Mouse (Mus musculus): ENCODE results near the gene Atxn2.
"Not testable (repeated sequence)": the region's sequence is repeated elsewhere in the genome, so short reads cannot be mapped to it uniquely, and the experiment has no call there.

The Atxn2 gene

DNA sequence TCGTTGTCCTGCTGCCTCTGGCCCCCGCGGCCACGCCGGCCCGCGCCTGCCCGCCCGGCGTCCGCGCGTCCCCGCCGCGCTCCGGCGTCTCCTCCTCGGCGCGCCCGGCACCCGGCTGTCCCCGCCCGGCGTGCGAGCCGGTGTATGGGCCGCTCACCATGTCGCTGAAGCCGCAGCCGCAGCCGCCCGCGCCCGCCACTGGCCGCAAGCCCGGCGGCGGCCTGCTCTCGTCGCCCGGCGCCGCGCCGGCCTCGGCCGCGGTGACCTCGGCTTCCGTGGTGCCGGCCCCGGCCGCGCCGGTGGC lies 743 bp downstream of the Atxn2 start:
- DNase-seq (ENCODE audit: low spot score) = no peak

DNA sequence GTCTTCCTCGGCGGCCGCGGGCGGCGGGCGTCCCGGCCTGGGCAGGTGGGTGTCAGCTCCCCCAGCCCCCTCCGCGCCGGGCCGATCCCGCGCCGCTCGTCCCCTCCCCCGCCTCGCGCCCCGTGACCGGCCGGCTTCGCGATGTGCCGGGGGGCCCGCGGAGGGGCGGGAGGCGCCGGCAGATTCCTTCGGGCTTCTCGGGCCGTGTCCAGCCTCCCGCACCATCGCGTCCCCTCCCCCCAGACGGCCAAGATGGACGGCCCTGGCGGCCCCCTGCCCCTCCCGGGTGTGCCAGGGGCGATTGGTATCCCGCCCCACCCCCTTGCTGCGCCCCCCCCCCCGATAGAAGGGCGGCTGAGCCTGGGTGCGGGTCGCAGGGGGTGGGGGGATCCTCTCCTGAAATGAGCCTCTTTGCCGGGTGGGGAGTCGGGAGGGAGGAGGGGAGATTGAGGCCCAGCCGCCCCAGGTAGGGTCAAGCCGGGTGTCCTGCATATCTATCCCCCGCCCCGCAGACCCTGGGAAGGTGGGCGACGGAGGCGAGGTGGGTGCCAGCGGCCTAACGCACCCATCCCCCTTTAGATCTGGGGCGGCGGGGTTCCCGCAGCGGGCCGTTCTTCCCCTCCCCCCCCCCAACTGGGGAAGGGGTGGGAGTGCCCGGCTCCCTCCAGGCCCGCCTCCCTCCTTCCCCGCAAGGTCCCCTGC lies 1.2 kb downstream of the Atxn2 start:
- peak; percentile 25 for DNase-seq (ENCODE audit: low spot score)

- DNase-seq (ENCODE audit: low spot score) = peak; percentile 18
Observed at GRCm38 (mm10) chr5:121712934-121713538, 1.9 kb downstream of the Atxn2 start.

DNA sequence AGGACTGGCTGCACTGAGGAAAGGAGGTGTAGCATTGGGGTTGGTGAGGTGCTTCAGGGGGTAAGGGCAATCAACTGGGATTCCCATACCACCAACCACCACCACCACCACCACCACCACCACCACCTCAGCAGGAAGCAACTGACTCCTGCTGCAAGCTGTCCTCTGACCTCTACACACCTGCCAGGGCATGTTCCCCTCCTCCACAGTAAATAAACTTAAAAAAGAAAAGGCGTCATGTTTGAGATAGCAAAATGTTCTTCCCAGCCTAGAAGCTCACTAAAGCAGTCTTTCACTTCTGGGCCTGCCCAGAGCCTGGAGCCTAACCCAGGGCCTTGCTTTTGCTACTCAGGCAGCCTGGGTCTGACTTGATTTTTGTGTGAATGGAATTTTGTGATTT lies 3.2 kb downstream of the Atxn2 start:
- no peak for DNase-seq (ENCODE audit: low spot score)

GRCm38 (mm10) chr5:121714928-121715327 lies 3.8 kb downstream of the Atxn2 start:
- no peak for DNase-seq (ENCODE audit: low spot score)

GRCm38 (mm10) chr5:121718462-121718861 lies 7.3 kb downstream of the Atxn2 start:
- DNase-seq (ENCODE audit: low spot score) = no peak

- no peak for DNase-seq (ENCODE audit: low spot score)
Observed at GRCm38 (mm10) chr5:121720888-121721585, 9.9 kb downstream of the Atxn2 start.

- DNase-seq (ENCODE audit: low spot score) = no peak
Observed at GRCm38 (mm10) chr5:121721841-121722240, 10.7 kb downstream of the Atxn2 start.

DNA sequence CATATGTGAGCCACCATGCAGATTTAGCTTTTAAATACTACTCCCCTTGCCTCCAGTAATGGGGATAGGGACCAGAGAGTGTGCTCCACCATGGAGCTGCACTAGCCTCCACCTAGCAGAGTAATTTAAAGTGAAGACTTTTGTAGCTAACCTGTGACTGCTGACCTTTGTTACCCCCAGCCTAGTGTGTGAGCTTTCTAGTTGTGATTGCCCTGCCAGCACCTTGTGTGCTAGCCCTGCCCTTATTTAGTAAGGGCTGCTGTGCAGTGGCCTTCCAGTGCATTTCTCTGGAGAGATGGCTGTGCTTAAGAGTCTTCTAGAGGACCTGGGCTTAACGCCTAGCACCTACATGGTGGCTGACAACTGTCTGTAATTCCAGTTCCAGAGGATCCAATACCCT lies 13.5 kb downstream of the Atxn2 start:
- no peak for DNase-seq (ENCODE audit: low spot score)

DNA sequence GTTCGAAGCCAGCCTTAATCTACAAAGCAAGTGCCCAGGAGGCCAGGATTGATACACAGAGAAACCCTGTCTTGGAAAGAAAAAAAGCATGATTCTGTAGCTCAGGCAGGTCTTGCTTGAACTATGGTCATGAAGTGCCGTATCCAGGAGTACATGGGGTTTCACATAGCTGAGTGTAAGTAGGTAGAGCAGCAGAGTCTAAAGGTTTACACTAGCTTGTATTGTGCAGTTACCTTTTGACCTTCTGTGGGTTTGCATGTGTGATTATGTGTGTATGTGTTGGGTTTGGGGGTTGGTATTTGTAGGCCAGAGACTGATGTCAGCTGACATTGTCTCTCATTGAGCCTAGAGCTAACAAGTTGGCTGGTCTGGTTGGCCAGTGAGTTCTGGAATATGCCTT lies 18.9 kb downstream of the Atxn2 start:
- DNase-seq (ENCODE audit: low spot score) = no peak

DNA sequence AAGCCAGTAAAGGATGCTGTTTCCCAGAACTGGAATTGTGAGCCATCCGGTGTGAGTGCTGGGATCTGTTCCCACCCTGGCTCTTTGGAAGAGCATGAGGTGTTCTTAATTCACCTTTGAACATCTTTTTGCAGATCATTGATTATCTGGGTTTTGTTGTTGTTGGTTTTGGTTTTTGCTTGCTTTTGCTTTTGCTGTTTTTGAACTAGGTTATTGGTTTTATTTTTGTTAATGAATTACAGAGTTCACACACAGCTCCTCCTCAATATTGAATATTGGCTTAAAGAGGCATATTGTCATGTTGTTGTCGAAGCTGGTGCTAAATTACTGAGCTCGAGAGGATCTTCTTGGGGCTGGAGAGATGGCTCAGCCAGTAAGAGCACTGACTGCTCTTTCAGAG lies 25.5 kb downstream of the Atxn2 start:
- DNase-seq (ENCODE audit: low spot score) = no peak

DNA sequence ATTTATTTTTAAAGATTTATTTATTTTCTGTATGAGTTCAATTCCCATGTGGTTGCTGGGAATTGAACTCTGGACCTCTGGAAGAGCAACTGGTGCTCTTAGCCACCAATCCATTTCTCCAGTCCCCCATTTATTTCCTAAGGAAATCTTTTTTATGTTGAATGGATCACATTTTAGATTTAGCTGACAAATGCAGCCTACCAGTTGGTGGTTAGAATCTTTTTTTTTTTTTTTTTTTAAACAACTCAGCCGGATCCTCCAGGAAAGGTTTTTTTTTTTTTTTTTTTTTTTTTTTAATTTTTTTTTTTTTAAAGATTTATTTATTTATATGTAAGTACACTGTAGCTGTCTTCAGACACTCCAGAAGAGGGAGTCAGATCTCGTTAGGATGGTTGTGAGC lies 27.0 kb downstream of the Atxn2 start:
- DNase-seq (ENCODE audit: low spot score) = not testable (repeated sequence)

- DNase-seq (ENCODE audit: low spot score) = no peak
Observed at GRCm38 (mm10) chr5:121738576-121739191, 27.5 kb downstream of the Atxn2 start.

DNA sequence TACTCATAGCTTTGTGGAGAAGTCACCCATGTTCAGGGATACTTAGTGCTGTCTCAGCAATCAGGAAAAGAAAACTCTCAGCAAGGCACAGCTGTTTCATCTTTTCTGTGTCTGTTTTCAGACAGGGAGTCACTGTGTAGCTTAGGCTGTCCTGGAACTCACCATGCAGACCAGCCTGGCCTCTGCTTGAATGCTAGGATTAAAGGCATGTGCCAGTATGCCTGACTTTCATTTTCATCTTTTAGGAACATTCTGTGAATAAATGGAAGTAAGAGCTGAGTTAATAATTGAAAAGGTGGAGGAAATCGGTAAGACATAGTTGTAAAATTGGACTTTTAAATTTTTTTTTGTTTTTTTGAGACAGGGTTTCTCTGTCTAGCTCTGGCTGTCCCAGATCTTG lies 29.4 kb downstream of the Atxn2 start:
- no peak for DNase-seq (ENCODE audit: low spot score)

- no peak for DNase-seq (ENCODE audit: low spot score)
Observed at GRCm38 (mm10) chr5:121742915-121743314, 31.8 kb downstream of the Atxn2 start.

DNA sequence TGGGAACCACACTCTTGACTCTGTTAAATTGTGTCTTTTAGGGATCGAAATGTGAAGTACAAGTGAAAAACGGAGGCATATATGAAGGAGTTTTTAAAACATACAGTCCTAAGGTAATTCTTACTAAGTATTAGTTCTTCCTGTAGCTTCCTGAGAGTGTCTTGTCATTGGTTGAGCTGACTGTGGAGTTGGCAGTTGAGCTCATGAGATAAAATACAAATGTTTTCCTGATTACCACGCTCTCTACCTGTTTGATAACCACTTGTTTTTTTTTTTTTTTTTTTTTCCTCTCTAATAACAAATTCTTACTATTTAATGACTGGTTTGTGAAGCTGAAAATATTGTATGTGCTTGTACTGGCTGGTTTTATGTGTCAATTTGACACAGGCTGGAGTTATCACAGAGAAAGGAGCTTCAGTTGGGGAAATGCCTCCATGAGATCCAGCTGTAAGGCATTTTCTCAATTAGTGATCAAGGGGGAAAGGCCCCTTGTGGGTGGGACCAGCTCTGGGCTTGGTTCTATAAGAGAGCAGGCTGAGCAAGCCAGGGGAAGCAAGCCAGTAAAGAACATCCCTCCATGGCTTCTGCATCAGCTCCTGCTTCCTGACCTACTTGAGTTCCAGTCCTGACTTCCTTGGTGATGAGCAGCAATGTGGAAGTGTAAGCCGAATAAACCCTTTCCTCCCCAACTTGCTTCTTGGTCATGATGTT lies 36.9 kb downstream of the Atxn2 start:
- DNase-seq (ENCODE audit: low spot score) = not testable (repeated sequence)

GRCm38 (mm10) chr5:121749633-121750032 lies 38.5 kb downstream of the Atxn2 start:
- DNase-seq (ENCODE audit: low spot score) = no peak

- DNase-seq (ENCODE audit: low spot score) = no peak
Observed at GRCm38 (mm10) chr5:121757900-121758299, 46.8 kb downstream of the Atxn2 start.

DNA sequence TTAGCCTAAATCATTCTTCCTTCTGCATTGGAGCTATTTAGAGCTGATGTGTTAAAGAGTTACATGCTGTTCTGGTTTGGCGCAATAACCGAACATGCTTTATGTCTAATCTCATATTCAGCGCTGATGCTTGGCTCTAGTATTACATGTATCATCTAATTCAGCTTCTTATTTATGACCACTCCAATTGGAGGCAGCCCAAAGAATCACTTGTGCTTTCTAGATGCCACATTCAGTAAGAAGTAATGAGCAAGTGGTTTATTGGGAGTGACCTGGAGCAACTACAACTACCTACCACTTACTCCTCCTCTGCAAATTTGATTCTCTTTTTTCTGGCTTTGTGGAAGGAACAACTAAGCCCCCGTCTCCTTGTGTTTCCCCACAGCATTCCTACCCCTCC lies 47.2 kb downstream of the Atxn2 start:
- no peak for DNase-seq (ENCODE audit: low spot score)

GRCm38 (mm10) chr5:121759921-121760320 lies 48.8 kb downstream of the Atxn2 start:
- no peak for DNase-seq (ENCODE audit: low spot score)

GRCm38 (mm10) chr5:121761459-121761858 lies 50.3 kb downstream of the Atxn2 start:
- DNase-seq (ENCODE audit: low spot score) = no peak

DNA sequence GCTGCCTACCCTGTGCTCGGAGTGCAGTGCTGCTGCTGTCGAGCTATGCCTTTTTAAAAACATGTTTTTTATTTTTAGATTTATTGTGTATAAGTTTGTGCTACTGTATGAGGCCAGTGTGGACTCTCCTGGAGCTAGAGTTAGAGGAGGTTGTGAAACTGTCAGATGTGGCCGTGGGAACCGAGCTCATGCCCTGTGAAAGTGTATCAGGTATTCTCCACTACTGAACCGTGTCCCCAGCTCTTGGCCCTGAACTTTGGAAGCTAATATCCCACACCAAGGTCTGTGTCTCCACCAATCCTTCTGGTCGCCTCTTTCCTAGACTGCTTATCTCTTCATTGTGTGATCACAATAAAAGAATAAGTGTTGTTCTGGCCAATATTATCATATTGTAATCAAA lies 51.8 kb downstream of the Atxn2 start:
- no peak for DNase-seq (ENCODE audit: low spot score)

DNA sequence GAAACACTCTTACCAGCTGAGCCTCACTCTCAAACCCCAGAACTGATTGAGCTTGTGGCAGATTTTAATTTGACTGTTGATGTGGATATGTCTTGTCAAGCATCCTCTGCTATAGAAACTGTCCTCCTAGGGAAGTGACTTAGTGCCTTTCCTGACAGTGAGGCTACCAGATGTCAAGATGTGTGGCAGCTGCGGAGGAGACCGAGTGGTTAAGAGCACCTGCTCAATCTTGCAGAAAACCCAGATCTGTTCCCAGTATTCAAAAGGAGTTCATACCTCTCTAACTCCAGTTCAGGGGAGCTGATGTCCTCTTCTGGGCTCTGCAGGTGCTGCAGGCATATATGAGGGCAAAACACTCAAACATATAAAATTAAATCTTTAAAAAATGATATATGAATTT lies 53.9 kb downstream of the Atxn2 start:
- DNase-seq (ENCODE audit: low spot score) = no peak

All from ovary, postnatal 10 days (tissue).